Mouse (Mus musculus): Measurements from ENCODE around the gene Gm20867.
"Not testable (repeated sequence)": the region's sequence is repeated elsewhere in the genome, so short reads cannot be mapped to it uniquely, and the experiment has no call there.

Gm20867 gene

DNA sequence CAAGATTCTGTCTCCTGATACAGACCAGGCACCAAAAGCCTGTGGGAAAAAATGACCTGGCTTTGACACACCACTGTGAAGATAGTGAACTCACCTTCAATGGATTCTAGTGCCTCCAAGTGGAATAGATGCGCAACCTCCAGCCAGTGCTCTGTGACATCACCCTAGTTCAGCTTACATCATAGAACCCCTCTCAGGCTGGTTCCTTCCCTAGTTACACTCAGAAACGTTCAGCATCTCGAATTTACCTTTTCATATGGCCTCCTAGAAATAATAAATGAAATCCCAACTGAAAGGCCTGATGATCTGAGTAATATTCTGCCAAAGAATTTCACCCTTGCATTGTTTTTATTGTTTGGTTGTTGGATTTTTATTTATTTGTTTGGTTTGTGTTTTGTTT lies at the start of gene Gm20867:
Gm20867 (minus strand) TSS at position 101 of the 400 bp plus-strand sequence.
- in situ Hi-C loops (cut with MboI; ENCODE audit: unreplicated experiment in 2 of 2): not testable (repeated sequence)
